Mouse (Mus musculus) liver, postnatal 0 days (tissue): ENCODE results near the gene Map2k5. TPM values are rescaled to one million over a fixed set of nuclear protein-coding genes. Genes with fewer than 3 reads are reported as not detected.

Source experiments
- ATAC-seq: fragments of 200-750 bp; cut with Nextera tagmentation; 2 replicates; pipeline ENCODE4 v1.8.0; 2017; ENCODE audit warnings: mild to moderate bottlenecking, moderate library complexity
- DNase-seq: peaks from one replicate; pipeline ENCODE4 v3.0.0-alpha.2; 2016
- H3K27ac ChIP-seq: fragments of 300-500 bp; sonication (generic); 2 replicates; pipeline ENCODE4 v1.5.1; 2014; ENCODE audit warnings: antibody characterized with exemption, moderate library complexity, mild to moderate bottlenecking, low read depth
- H3K27me3 ChIP-seq: fragments of 300-500 bp; sonication (generic); 2 replicates; pipeline ENCODE4 v1.6.1; 2014; ENCODE audit warnings: low read length, control low read depth, mixed read lengths; ENCODE audit not compliant: insufficient read depth
- H3K36me3 ChIP-seq: fragments of 300-500 bp; sonication (generic); replicated peaks from 2 replicates; pipeline ENCODE4 v1.6.1; 2014; ENCODE audit warnings: mild to moderate bottlenecking, control low read depth, low read length, moderate library complexity, mixed read lengths; ENCODE audit not compliant: insufficient read depth
- H3K4me1 ChIP-seq: fragments of 300-500 bp; sonication (generic); 2 replicates; pipeline ENCODE4 v1.6.1; 2014; ENCODE audit warnings: antibody characterized with exemption, mild to moderate bottlenecking, control low read depth; ENCODE audit not compliant: insufficient read depth
- H3K4me2 ChIP-seq: fragments of 300-500 bp; sonication (generic); 2 replicates; pipeline ENCODE4 v1.6.1; 2014; ENCODE audit warnings: low read depth, mild to moderate bottlenecking, low read length, moderate library complexity, mixed read lengths
- H3K4me3 ChIP-seq: fragments of 300-500 bp; sonication (generic); 2 replicates; pipeline ENCODE4 v1.5.1; 2014; ENCODE audit warnings: low read depth, low read length
- H3K9ac ChIP-seq: fragments of 300-500 bp; sonication (generic); replicated peaks from 2 replicates; pipeline ENCODE4 v1.6.1; 2014; ENCODE audit warnings: mild to moderate bottlenecking, moderate library complexity
- H3K9me3 ChIP-seq: fragments of 300-500 bp; sonication (generic); 2 replicates; pipeline ENCODE4 v1.6.1; 2016; ENCODE audit warnings: mild to moderate bottlenecking, control low read depth, low read length, mixed read lengths
- CTCF ChIP-seq: sonication (generic); IDR thresholded peaks from 2 replicates; pipeline ENCODE4 v1.5.1; 2016; ENCODE audit warnings: antibody characterized with exemption, low read depth
- EP300 ChIP-seq: IDR thresholded peaks from 2 replicates; pipeline ENCODE4 v1.6.1; 2016; ENCODE audit warnings: antibody characterized with exemption, low read depth, mild to moderate bottlenecking
- WGBS: fragments of 180-500 bp; shearing (Covaris S2); extraction: QIAGEN DNeasy Blood & Tissue Kit; methylation state at CpG from one replicate; pipeline ENCODE4 v1.1.7; 2014; ENCODE audit not compliant: insufficient replicate concordance; 5-methylcytosine and 5-hydroxymethylcytosine counted together
- polyA plus RNA-seq: library from polyadenylated mRNA; unstranded; fragments of >200 nt; fragmentation: Nextera tagmentation; extraction: Ambion mirVana; gene quantifications from 2 replicates; pipeline ENCODE4 v1.2.1, GENCODE M21; 2015

Map2k5 gene
- polyA plus RNA-seq, 1 experiment from 2014 or later: 9.1 TPM

DNA sequence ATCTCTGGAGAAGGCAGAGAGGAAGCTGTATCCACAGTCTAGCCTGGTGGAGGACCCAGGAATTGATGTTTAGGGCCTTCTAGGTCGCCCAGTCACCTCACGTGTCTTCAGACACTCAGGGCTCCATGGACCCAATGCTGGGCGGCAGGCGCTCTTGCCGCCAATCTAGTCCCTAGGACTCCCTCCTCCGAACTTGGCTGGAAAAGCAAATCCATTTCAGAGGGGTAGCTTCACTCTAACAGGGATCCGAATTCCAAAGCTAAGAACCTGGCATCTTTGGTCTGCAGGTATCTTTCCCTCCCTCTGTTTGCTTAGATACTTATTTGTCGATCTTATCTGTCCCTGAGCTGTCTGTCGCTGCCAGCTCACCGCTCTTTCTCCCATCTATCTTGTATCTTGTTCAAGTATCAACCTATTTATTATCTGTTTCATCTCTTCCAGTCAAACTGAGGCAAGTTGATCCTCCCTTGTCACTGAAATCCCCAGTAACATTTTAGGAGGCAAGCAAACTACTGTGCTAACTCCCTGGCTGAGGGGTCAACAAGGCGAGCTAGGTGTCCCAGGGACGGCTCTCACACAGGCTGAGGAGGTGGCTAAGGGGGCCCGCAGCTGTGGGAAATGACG lies 229.8 kb downstream of the Map2k5 start:
- Histone ChIP-seq H3K27me3 (peaks cover 100% of the 10 kb centered on the region), H3K9me3 (no peaks in the 10 kb centered on the region), H3K4me2 (no peak overlapping the region), H3K36me3 (no peaks in the 10 kb centered on the region), H3K9ac (no peak overlapping the region), H3K27ac (no peak overlapping the region), H3K4me3 (no peak overlapping the region), H3K4me1 (peaks cover 6% of the 10 kb centered on the region)
- no peak for TF ChIP-seq CTCF
- no peak for TF ChIP-seq EP300
- ATAC-seq (no peak), DNase-seq (no peak)
- 3% methylated on average over 14 of the region's 14 CpGs for WGBS

DNA sequence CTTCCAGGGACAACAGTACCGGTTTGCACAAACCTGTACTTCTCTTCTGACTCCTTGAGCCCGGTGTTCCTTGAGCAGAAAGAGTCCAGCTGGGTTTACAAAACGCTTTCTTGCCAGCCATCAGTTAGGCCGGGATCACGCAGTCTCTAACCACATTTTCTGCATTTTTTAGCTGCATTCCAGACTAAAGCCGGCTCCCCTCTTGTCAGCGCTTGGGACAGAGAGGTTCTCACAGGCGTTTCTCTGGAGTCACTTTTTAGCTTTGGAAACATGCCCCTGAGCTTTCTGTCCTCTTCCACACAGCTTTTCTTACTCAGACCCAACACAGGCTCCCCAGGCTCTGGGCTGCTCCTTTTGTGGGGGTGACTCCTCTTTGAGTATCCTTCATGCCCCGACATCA lies 230.4 kb downstream of the Map2k5 start:
- no peak for TF ChIP-seq CTCF
- no peak for TF ChIP-seq EP300
- Histone ChIP-seq H3K4me3 (no peak overlapping the region), H3K9ac (no peak overlapping the region), H3K9me3 (no peaks in the 10 kb centered on the region), H3K27me3 (peaks cover 100% of the 10 kb centered on the region), H3K36me3 (no peaks in the 10 kb centered on the region), H3K4me1 (peaks cover 6% of the 10 kb centered on the region), H3K4me2 (no peak overlapping the region), H3K27ac (no peak overlapping the region)
- DNase-seq (no peak), ATAC-seq (no peak)
- WGBS: 2% methylated on average over 9 of the region's 9 CpGs

DNA sequence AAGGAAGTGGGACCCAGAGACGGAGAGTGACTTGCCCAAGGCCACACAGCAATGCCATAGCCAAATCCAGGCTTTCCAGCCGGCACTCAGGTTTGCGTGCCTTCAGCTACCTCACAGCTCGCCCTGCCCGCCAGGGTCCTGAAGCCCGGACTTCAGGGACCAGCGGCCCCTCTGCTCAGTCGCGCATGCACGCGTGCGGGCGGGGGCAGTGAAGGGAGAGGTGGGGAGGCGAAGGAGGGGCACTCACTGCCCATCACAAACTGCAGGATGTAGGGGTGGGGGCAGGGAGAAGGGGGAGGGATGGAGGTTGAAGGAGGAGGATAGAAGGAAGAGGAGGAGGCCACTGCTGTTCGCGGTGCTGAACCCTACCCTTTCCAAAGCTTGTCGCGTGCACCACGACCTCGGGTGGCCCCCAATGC lies 230.8 kb downstream of the Map2k5 start:
- peak overlapping the region; percentile 17 for H3K4me3 ChIP-seq
- H3K9me3 ChIP-seq: no peaks in the 10 kb centered on the region
- DNase-seq: no peak
- peaks cover 100% of the 10 kb centered on the region for H3K27me3 ChIP-seq
- H3K4me1 ChIP-seq: peaks cover 6% of the 10 kb centered on the region
- H3K4me2 ChIP-seq: peak overlapping the region; percentile 35; the same call in 1 of the 2 replicates
- under 1% methylated on average over 17 of the region's 20 CpGs for WGBS
- H3K9ac ChIP-seq: no peak overlapping the region
- H3K27ac ChIP-seq: no peak overlapping the region
- TF ChIP-seq EP300: no peak
- no peak for TF ChIP-seq CTCF
- no peaks in the 10 kb centered on the region for H3K36me3 ChIP-seq
- ATAC-seq: no peak

DNA sequence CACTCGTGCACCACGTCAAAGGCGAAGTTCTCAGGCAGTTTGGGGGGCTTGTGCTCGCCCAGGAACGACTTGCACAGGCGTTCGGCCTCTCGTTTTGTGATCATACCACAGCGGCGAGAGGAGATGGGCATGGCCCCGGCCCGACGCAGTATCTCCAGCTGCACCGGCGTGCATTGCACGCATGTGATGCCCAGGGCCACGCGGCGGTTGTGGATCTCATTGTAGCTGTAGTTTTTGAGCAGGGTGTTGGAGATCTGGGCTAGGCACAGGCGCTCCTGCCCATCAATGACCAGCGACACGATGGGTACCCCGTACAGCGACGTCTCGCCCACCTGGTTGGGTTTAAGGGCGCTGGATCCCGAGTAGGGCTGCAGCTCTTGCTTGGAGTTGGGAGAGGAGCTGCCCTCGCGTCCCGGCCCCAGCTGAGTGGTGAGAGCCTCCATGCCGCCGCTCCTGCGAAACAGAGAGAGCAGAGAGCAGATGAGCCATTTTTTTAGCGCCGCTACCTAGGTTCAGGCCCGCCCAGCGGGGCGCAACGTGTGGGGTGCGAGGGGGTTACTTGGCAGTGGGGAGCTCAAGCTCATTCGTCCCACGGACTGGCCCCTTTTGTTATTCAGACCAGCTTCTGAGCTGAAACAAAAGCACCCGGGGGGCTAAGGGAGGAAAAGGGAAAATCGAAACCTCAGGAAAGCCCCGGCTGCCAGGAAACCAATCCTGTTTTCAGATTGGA lies 231.4 kb downstream of the Map2k5 start:
- ATAC-seq (no peak), DNase-seq (no peak)
- H3K4me1 ChIP-seq: peaks cover 5% of the 10 kb centered on the region
- no peak overlapping the region for H3K27ac ChIP-seq
- WGBS: 2% methylated on average over 46 of the region's 46 CpGs
- no peak for TF ChIP-seq CTCF
- TF ChIP-seq EP300: no peak
- no peaks in the 10 kb centered on the region for H3K36me3 ChIP-seq
- H3K4me3 ChIP-seq: peak overlapping the region; percentile 17
- H3K4me2 ChIP-seq: peak overlapping the region; percentile 35; the same call in 1 of the 2 replicates
- H3K27me3 ChIP-seq: peaks cover 100% of the 10 kb centered on the region
- H3K9me3 ChIP-seq: no peaks in the 10 kb centered on the region
- H3K9ac ChIP-seq: no peak overlapping the region

DNA sequence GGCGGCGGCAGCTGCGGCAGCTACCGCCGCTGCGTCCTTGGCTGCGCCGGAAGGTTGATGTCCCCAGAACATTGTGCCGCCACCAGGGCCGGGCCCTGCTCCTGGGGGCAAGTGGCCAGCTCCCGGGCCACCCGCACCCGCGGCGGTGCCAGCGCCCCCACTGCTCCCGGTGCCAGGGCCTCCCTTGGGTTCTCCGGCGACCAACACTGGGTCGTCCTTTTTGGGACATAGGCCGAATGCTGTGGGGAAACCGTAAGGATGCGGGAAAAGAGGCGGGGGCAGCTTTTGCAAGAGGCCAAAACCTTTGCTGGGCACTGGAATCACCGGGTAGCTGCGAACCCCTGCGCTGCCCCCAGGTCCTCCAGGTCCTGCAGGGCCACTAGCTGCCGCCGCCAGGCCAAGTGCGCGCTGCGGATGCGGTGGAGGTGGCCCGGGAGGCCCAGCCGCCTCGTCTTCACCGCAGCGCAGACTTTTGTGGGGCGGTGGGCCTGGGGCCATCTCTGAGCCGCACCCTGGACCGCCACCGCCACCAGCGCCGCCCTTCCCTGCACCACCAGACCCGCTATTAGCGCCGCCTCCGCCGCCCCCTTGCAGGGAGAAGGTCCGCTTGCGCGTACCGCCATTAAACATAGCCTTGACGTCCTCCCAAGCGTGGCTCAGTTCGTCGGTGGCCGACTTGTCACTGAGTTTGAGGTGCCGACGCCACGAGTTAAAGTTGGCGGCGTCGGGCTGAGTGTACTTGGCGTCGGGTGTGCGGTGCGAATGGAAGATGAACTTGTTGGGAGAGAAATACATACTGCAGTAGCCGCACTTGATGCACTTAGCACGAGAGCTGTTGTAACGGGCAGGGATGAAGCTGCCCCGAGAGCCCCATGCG lies 232.2 kb downstream of the Map2k5 start:
- TF ChIP-seq EP300 (no peak), CTCF (no peak)
- Histone ChIP-seq H3K4me3 (peak overlapping the region; percentile 17; the same call in 1 of the 2 replicates), H3K9ac (no peak overlapping the region), H3K27me3 (peaks cover 100% of the 10 kb centered on the region), H3K27ac (no peak overlapping the region), H3K4me2 (0 out of 2 replicates have a peak overlapping the region, but pooled peaks have one; percentile 9), H3K36me3 (no peaks in the 10 kb centered on the region), H3K4me1 (peaks cover 3% of the 10 kb centered on the region; the same call in 1 of the 2 replicates), H3K9me3 (no peaks in the 10 kb centered on the region)
- ATAC-seq: no peak
- DNase-seq: no peak
- 3% methylated on average over 63 of the region's 73 CpGs for WGBS
